Mouse (Mus musculus): Measurements from ENCODE around the gene Mak. TPM values are rescaled to one million over a fixed set of nuclear protein-coding genes. Genes with fewer than 3 reads are reported as not detected.
A peak's percentile ranks its signal among the peaks of the same experiment; 100 is the strongest.

Gene Mak
- total and polyA plus RNA-seq, 2 experiments from 2014 or later = 0.05 TPM; not detected in 1

DNA sequence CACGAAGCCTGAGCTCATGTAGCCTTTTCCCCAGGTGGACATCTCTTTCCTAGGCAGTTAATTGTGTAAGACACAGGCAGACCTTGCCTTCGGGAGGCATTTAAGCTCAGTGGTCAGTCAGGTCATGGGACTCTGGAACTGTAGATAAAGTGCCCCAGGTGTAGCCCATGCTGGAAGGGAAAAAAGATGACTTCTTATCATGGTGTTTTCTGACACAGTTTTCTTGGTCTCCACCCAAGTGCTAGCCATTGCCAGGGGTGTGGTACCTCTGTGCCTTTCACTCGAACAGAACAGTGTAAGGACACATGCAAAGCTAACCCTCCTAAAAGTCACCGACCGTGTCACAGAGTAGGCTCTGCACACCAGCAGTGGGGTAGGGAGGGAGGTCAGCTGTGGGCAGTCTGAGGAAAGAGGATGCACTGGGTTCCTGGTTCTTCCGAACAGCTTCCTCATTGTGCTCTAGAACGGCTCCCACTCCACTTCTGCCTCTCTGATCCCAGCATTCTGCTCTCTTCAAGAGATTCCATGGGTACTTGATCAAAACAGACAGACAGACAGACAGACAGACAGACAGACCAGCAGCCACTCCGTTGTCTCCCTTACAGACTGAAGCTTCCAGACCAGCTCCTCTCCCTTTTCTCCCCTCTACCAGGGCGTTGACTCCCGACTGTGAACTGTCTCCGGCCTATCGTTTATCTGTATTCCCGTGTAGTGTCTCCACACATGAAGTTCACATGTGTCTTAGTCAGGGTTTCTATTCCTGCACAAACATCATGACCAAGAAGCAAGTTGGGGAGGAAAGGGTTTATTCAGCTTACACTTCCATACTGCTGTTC lies 60.5 kb downstream of the Mak start:
- H3K4me2 ChIP-seq (ENCODE audit: low read depth, low read length) = no peak overlapping the region

GRCm38 (mm10) chr13:41018236-41018635 lies 61.3 kb downstream of the Mak start:
- WGBS = 85% methylated on average over 9 of the region's 9 CpGs
- no peak overlapping the region for H3K27ac ChIP-seq (ENCODE audit: low read depth)

More for the DNA sequence above, 60.5 kb downstream of the Mak start:
- H3K36me3 ChIP-seq (replicated peaks; ENCODE audit: control insufficient read depth, insufficient read depth, low read length) = peaks cover 56% of the 10 kb centered on the region
- no peak for DNase-seq (ENCODE audit: low spot score)
- H3K4me1 ChIP-seq (ENCODE audit: control insufficient read depth, insufficient read depth) = peaks cover 8% of the 10 kb centered on the region; the same call in 1 of the 2 replicates
- no peak overlapping the region for H3K27ac ChIP-seq (ENCODE audit: low read depth)
- H3K4me3 ChIP-seq (ENCODE audit: low read depth, low read length) = no peak overlapping the region
- ATAC-seq (ENCODE audit: insufficient read depth, low read depth) = no peak
- no peak overlapping the region for H3K9ac ChIP-seq (replicated peaks; ENCODE audit: low read depth, low read length)
- WGBS = 85% methylated on average over 13 of the region's 13 CpGs
- no peaks in the 10 kb centered on the region for H3K27me3 ChIP-seq (ENCODE audit: control insufficient read depth, insufficient read depth, low read length)
- no peaks in the 10 kb centered on the region for H3K9me3 ChIP-seq (replicated peaks; ENCODE audit: control insufficient read depth, low read length)
- no peak for TF ChIP-seq CTCF (IDR thresholded peaks at IDR 0.05; ENCODE audit: low read depth)
- no peak for TF ChIP-seq EP300 (IDR thresholded peaks at IDR 0.05; ENCODE audit: low read depth)

GRCm38 (mm10) chr13:41017832-41018231 lies 61.7 kb downstream of the Mak start:
- H3K9ac ChIP-seq (replicated peaks; ENCODE audit: low read depth, low read length) = no peak overlapping the region
- no peak overlapping the region for H3K27ac ChIP-seq (ENCODE audit: low read depth)
- H3K9me3 ChIP-seq (replicated peaks; ENCODE audit: control insufficient read depth, low read length) = no peaks in the 10 kb centered on the region
- no peak overlapping the region for H3K4me3 ChIP-seq (ENCODE audit: low read depth, low read length)
- H3K27me3 ChIP-seq (ENCODE audit: control insufficient read depth, insufficient read depth, low read length) = no peaks in the 10 kb centered on the region
- no peak for TF ChIP-seq EP300 (IDR thresholded peaks at IDR 0.05; ENCODE audit: low read depth)
- no peak for TF ChIP-seq CTCF (IDR thresholded peaks at IDR 0.05; ENCODE audit: low read depth)
- 57% methylated on average over 4 of the region's 4 CpGs for WGBS
- no peak for ATAC-seq (ENCODE audit: insufficient read depth, low read depth)
- peaks cover 49% of the 10 kb centered on the region for H3K36me3 ChIP-seq (replicated peaks; ENCODE audit: control insufficient read depth, insufficient read depth, low read length)
- no peak for DNase-seq (ENCODE audit: low spot score)
- H3K4me2 ChIP-seq (ENCODE audit: low read depth, low read length) = no peak overlapping the region
- peaks cover 8% of the 10 kb centered on the region; the same call in 1 of the 2 replicates for H3K4me1 ChIP-seq (ENCODE audit: control insufficient read depth, insufficient read depth)

More at GRCm38 (mm10) chr13:41018236-41018635, 61.3 kb downstream of the Mak start:
- TF ChIP-seq CTCF (IDR thresholded peaks at IDR 0.05; ENCODE audit: low read depth) = no peak
- no peak for TF ChIP-seq EP300 (IDR thresholded peaks at IDR 0.05; ENCODE audit: low read depth)
- no peak overlapping the region for H3K4me3 ChIP-seq (ENCODE audit: low read depth, low read length)
- ATAC-seq (ENCODE audit: insufficient read depth, low read depth) = no peak
- no peak for DNase-seq (ENCODE audit: low spot score)
- no peak overlapping the region for H3K4me2 ChIP-seq (ENCODE audit: low read depth, low read length)
- no peak overlapping the region for H3K9ac ChIP-seq (replicated peaks; ENCODE audit: low read depth, low read length)
- no peaks in the 10 kb centered on the region for H3K27me3 ChIP-seq (ENCODE audit: control insufficient read depth, insufficient read depth, low read length)
- H3K9me3 ChIP-seq (replicated peaks; ENCODE audit: control insufficient read depth, low read length) = no peaks in the 10 kb centered on the region
- peaks cover 8% of the 10 kb centered on the region; the same call in 1 of the 2 replicates for H3K4me1 ChIP-seq (ENCODE audit: control insufficient read depth, insufficient read depth)
- H3K36me3 ChIP-seq (replicated peaks; ENCODE audit: control insufficient read depth, insufficient read depth, low read length) = peaks cover 49% of the 10 kb centered on the region

- Histone ChIP-seq H3K9me3 (replicated peaks; ENCODE audit: control insufficient read depth, low read length) (no peaks in the 10 kb centered on the region), H3K36me3 (replicated peaks; ENCODE audit: control insufficient read depth, insufficient read depth, low read length) (peaks cover 51% of the 10 kb centered on the region), H3K4me3 (ENCODE audit: low read depth, low read length) (peak overlapping the region; percentile 60), H3K4me2 (ENCODE audit: low read depth, low read length) (peak overlapping the region; percentile 69), H3K4me1 (ENCODE audit: control insufficient read depth, insufficient read depth) (peaks cover 8% of the 10 kb centered on the region; the same call in 1 of the 2 replicates), H3K9ac (replicated peaks; ENCODE audit: low read depth, low read length) (peak overlapping the region; percentile 60), H3K27me3 (ENCODE audit: control insufficient read depth, insufficient read depth, low read length) (no peaks in the 10 kb centered on the region), H3K27ac (ENCODE audit: low read depth) (peak overlapping the region; percentile 91)
- TF ChIP-seq EP300 (IDR thresholded peaks at IDR 0.05; ENCODE audit: low read depth) (no peak), CTCF (IDR thresholded peaks at IDR 0.05; ENCODE audit: low read depth) (no peak)
- 37% methylated on average over 12 of the region's 12 CpGs for WGBS
- no peak for ATAC-seq (ENCODE audit: insufficient read depth, low read depth)
- no peak for DNase-seq (ENCODE audit: low spot score)
Observed at GRCm38 (mm10) chr13:41016797-41017405, 62.6 kb downstream of the Mak start.

- WGBS = under 1% methylated on average over 43 of the region's 43 CpGs
- peak within 1 kb of the TSS; percentile 60 for H3K4me3 ChIP-seq (ENCODE audit: low read depth, low read length)
- H3K4me2 ChIP-seq (ENCODE audit: low read depth, low read length) = peak within 1 kb of the TSS; percentile 69
- ATAC-seq (ENCODE audit: insufficient read depth, low read depth) (peak; percentile 99), DNase-seq (ENCODE audit: low spot score) (peak; percentile 96)
- no peaks in the 10 kb centered on the region for H3K9me3 ChIP-seq (replicated peaks; ENCODE audit: control insufficient read depth, low read length)
- peak within 1 kb of the TSS; percentile 60 for H3K9ac ChIP-seq (replicated peaks; ENCODE audit: low read depth, low read length)
- H3K27ac ChIP-seq (ENCODE audit: low read depth) = peak within 1 kb of the TSS; percentile 91
- peaks cover 51% of the 10 kb centered on the region for H3K36me3 ChIP-seq (replicated peaks; ENCODE audit: control insufficient read depth, insufficient read depth, low read length)
- TF ChIP-seq EP300 (IDR thresholded peaks at IDR 0.05; ENCODE audit: low read depth) (peak; percentile 50; the same call in 1 of the 2 replicates), CTCF (IDR thresholded peaks at IDR 0.05; ENCODE audit: low read depth) (no peak)
- no peaks in the 10 kb centered on the region for H3K27me3 ChIP-seq (ENCODE audit: control insufficient read depth, insufficient read depth, low read length)
- H3K4me1 ChIP-seq (ENCODE audit: control insufficient read depth, insufficient read depth) = peaks cover 8% of the 10 kb centered on the region; the same call in 1 of the 2 replicates
Observed at GRCm38 (mm10) chr13:41015829-41016634, 63.5 kb downstream of the Mak start, which contains the start of gene Tmem14c. Gene Tmem14c, plus strand, starts transcription at chr13:41016292.

Measured in heart, postnatal 0 days (tissue).